Mouse (Mus musculus) cerebellum, postnatal 10 days (tissue): Measurements from ENCODE around the gene Dstyk.

Experiments used
- DNase-seq, 2 experiments: peaks; one replicate each; pipeline ENCODE4 v3.0.0; 2021; ENCODE audit warnings: mixed read lengths in 2 of 2

The Dstyk gene

DNA sequence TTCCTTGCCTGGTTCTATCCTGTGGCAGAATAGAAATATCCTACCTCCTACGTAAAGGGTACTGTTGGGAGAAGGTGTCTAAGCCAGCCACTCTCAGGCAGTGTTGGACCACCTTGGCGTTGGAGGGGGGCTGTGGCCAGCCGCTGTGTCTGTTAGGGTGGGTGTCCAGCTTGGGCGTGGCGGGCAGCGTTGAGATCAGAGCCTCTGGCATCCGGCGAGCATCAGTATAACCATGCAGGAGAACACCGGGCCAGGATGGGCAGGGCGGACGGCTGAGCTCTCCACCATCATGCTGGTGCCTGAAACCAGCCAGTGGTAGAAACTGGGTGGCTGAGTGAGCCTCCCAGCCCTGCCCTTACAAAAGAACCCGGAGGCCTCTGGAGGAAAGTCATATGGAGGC lies 98.0 kb downstream of the Dstyk start:
- DNase-seq: peak; percentile 9 to 13
